Mouse (Mus musculus) forebrain, postnatal 0 days (tissue): ENCODE results near the gene Capza1. TPM values are rescaled to one million over a fixed set of nuclear protein-coding genes. Genes with fewer than 3 reads are reported as not detected.

Experiments
- ATAC-seq: fragments of 200-750 bp; cut with Nextera tagmentation; 2 replicates; pipeline ENCODE4 v1.8.0; 2017; ENCODE audit warnings: mild to moderate bottlenecking, moderate library complexity
- DNase-seq: peaks from one replicate; pipeline ENCODE4 v3.0.0-alpha.2; 2015
- H3K27ac ChIP-seq: fragments of 300-500 bp; sonication (generic); 2 replicates; pipeline ENCODE4 v1.5.1; 2014; ENCODE audit warnings: low read depth, mild to moderate bottlenecking, antibody characterized with exemption, low read length, moderate library complexity, mixed read lengths
- H3K27me3 ChIP-seq: fragments of 300-500 bp; sonication (generic); 2 replicates; pipeline ENCODE4 v1.6.1; 2014; ENCODE audit warnings: mild to moderate bottlenecking, low read length, mixed read lengths; ENCODE audit not compliant: insufficient read depth
- H3K36me3 ChIP-seq: fragments of 300-500 bp; sonication (generic); 2 replicates; pipeline ENCODE4 v1.6.1; 2014; ENCODE audit warnings: mild to moderate bottlenecking, moderate library complexity; ENCODE audit not compliant: insufficient read depth
- H3K4me1 ChIP-seq: fragments of 300-500 bp; sonication (generic); 2 replicates; pipeline ENCODE4 v1.6.1; 2014; ENCODE audit warnings: antibody characterized with exemption; ENCODE audit not compliant: insufficient read depth
- H3K4me2 ChIP-seq: fragments of 300-500 bp; sonication (generic); 2 replicates; pipeline ENCODE4 v1.6.1; 2014; ENCODE audit warnings: low read depth, mild to moderate bottlenecking, moderate library complexity
- H3K4me3 ChIP-seq: fragments of 300-500 bp; sonication (generic); 2 replicates; pipeline ENCODE4 v1.5.1; 2014; ENCODE audit warnings: low read depth, low read length, mixed read lengths
- H3K9ac ChIP-seq: fragments of 300-500 bp; sonication (generic); 2 replicates; pipeline ENCODE4 v1.6.1; 2014; ENCODE audit warnings: mild to moderate bottlenecking
- H3K9me3 ChIP-seq: fragments of 300-500 bp; sonication (generic); 2 replicates; pipeline ENCODE4 v1.6.1; 2016; ENCODE audit warnings: low read length
- CTCF ChIP-seq: sonication (generic); IDR thresholded peaks from 2 replicates; pipeline ENCODE4 v1.5.1; 2016; ENCODE audit warnings: antibody characterized with exemption, control low read depth, low read depth
- WGBS: fragments of 180-500 bp; shearing (Covaris S2); extraction: QIAGEN DNeasy Blood & Tissue Kit; methylation state at CpG from one replicate; pipeline ENCODE4 v1.1.7; 2014; 5-methylcytosine and 5-hydroxymethylcytosine counted together
- polyA plus RNA-seq: library from polyadenylated mRNA; unstranded; fragments of >200 nt; fragmentation: Nextera tagmentation; extraction: Ambion mirVana; gene quantifications from 2 replicates; pipeline ENCODE4 v1.2.1, GENCODE M21; 2015
- total RNA-seq: library from RNA; depleted of rRNA; stranded (reverse); fragments of >200 nt; gene quantifications from 2 replicates; pipeline ENCODE4 v1.2.3, GENCODE M21; 2014

Gene Capza1
- total and polyA plus RNA-seq, 2 experiments from 2014 or later = 92.4 to 119 TPM

DNA sequence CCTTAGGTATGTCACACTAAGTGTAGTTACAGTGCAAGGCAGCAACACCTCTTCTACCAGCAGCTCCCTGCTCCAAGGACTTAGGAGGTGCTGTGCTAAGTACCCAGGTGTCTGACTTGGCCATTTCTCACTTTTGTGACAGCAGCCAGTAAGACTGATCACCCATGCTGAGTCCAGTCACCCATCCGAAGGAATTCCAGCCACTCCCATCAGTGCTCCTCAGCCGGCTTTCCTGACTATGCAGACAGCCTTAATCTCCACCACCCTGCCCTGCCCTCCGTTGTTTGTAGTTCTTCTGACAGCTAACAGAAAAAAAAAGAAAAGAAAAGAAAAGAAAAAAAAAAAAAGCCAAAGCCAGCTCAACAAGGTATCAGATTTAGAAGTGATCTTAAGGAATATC, 52.6 kb downstream of the Capza1 start:
- Histone ChIP-seq H3K9ac (no peak overlapping the region), H3K9me3 (no peaks in the 10 kb centered on the region), H3K4me1 (no peaks in the 10 kb centered on the region), H3K27me3 (no peaks in the 10 kb centered on the region), H3K4me2 (no peak overlapping the region), H3K27ac (no peak overlapping the region), H3K4me3 (no peak overlapping the region), H3K36me3 (no peaks in the 10 kb centered on the region)
- 24% methylated on average over 3 of the region's 3 CpGs for WGBS
- TF ChIP-seq CTCF = no peak
- DNase-seq = no peak
- no peak for ATAC-seq

DNA sequence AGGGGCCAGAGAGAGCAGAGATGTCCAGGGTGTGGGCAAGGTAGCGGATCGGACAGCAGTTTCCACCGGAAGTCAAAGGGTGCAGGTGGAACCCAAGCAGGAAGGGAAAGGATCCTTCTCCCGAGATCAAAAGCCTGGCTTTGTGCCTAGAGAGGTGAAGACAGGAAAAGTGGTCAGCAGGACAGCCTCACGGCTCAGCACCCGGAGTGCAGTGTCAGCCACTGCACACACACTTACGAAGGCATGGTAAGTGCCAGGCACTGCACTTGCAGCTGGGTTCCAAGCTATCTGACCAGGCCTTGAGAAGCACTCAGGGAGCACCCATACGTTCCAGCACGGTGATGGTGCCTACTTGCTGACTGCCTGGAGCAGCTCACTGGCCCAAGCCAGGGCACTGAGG, 58.8 kb downstream of the Capza1 start:
- H3K36me3 ChIP-seq = peaks cover 8% of the 10 kb centered on the region; the same call in 1 of the 2 replicates
- no peak for ATAC-seq

DNA sequence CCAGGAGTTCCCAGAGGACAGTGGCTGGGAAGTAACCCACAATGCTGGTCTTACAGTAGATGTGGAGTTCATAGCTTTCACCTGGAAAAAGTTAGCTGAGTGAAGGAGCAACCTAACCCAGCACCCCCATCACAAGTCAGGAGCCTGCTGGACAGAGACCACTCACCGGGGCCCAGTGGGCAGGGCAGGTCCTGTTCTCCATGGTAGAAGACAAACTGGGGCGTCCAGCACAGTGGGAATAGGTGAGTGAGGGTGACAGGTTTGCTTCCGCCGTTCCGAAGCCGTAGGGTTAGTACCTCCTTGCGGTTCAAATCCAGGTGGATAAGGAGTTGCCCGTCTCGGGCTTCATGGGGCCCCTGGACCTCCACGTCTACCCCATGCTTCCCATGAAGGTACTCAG, 60.0 kb downstream of the Capza1 start:
- no peaks in the 10 kb centered on the region for H3K27me3 ChIP-seq
- H3K4me1 ChIP-seq = no peaks in the 10 kb centered on the region
- no peak overlapping the region for H3K9ac ChIP-seq
- H3K4me3 ChIP-seq = no peak overlapping the region
- no peak overlapping the region for H3K27ac ChIP-seq
- TF ChIP-seq CTCF = no peak
- H3K9me3 ChIP-seq = no peaks in the 10 kb centered on the region
- H3K4me2 ChIP-seq = no peak overlapping the region
- H3K36me3 ChIP-seq = peaks cover 19% of the 10 kb centered on the region
- DNase-seq = no peak
- ATAC-seq = no peak
- 90% methylated on average over 10 of the region's 10 CpGs for WGBS

More for the DNA sequence above, 58.8 kb downstream of the Capza1 start:
- H3K9ac ChIP-seq = no peak overlapping the region
- no peak overlapping the region for H3K4me2 ChIP-seq
- H3K27ac ChIP-seq = no peak overlapping the region
- DNase-seq = no peak
- no peak overlapping the region for H3K4me3 ChIP-seq
- 83% methylated on average over 9 of the region's 9 CpGs for WGBS
- no peaks in the 10 kb centered on the region for H3K4me1 ChIP-seq
- H3K27me3 ChIP-seq = no peaks in the 10 kb centered on the region
- H3K9me3 ChIP-seq = no peaks in the 10 kb centered on the region
- no peak for TF ChIP-seq CTCF

DNA sequence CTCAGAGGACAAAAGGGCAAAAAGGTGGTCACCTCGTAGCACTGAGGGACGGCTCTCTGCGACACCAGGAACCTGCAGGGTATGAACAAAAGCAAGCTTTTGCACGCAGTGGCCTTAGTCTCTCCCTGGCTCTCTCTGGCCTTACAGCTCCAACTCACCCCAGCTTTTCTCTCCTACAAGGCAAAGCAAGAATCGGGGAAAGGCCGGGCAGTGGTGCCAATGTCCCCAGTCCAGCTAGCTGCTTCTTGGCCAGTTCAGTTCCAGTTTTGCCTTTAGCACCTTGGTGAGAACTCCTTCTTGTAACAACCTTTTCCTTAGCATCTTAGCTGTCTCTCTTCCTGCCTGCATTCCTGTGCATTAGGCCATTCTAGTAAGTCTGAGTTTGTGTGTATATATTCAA, 62.8 kb downstream of the Capza1 start:
- TF ChIP-seq CTCF = no peak
- 91% methylated on average over 6 of the region's 6 CpGs for WGBS

DNA sequence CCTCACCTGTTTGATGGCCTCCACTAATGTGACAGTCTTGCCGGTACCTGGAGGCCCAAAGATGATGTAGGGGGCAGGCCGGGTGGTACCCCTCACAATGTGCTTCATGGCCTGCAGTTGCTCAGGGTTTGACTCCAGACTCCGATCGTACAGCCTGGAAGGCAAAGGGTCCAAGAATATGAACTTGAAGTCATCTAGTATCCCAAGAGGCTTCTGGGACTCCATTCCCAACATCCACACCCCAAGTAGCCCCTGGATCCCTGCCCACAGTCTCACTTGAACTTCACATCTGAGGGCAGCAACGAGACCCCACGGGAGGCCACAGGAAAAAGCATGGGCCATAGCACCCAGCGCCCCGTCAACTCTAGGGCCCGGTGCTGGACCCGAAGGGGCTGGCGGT, 63.6 kb downstream of the Capza1 start:
- H3K9me3 ChIP-seq = no peaks in the 10 kb centered on the region
- no peak for TF ChIP-seq CTCF
- H3K27me3 ChIP-seq = no peaks in the 10 kb centered on the region
- DNase-seq = no peak
- H3K27ac ChIP-seq = no peak overlapping the region
- no peak overlapping the region for H3K4me2 ChIP-seq
- no peak overlapping the region for H3K4me3 ChIP-seq
- WGBS = 97% methylated on average over 11 of the region's 11 CpGs
- H3K36me3 ChIP-seq = peaks cover 22% of the 10 kb centered on the region
- ATAC-seq = no peak
- no peaks in the 10 kb centered on the region for H3K4me1 ChIP-seq
- no peak overlapping the region for H3K9ac ChIP-seq

More for the DNA sequence above, 62.8 kb downstream of the Capza1 start:
- no peak overlapping the region for H3K27ac ChIP-seq
- no peak for ATAC-seq
- H3K27me3 ChIP-seq = no peaks in the 10 kb centered on the region
- no peak overlapping the region for H3K9ac ChIP-seq
- peaks cover 19% of the 10 kb centered on the region for H3K36me3 ChIP-seq
- no peaks in the 10 kb centered on the region for H3K9me3 ChIP-seq
- H3K4me3 ChIP-seq = no peak overlapping the region
- no peaks in the 10 kb centered on the region for H3K4me1 ChIP-seq
- DNase-seq = no peak
- H3K4me2 ChIP-seq = no peak overlapping the region

DNA sequence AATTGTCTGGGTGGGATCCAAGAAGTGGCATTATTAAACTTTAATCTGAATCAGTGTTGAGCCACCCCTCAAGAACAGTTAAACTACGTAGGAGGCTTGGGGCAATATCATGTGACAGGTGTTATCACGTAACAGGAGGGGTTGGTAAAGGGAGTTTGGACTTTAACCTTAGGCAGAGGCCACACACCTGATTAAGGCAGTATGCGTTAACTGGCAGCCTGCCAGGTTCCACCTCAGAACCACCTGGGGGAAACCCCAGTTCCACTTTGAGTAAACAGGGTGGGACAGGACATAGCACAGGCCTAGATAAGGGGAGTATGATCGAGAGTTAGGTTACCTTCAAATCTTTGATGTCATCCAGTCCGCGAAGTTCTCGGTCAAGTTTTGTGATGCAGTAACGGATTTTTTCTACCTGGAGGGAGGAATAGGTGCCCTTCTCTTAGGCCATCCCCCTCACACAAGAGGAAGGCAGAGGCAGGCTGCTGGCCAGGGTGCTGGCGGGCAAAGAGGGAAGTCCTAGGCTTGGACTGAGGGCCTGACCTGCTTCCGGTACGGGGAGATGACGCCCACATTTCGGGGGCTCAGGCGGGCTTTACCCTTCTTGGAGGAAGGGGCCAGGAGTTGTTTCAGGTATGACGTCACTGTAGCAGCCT, 67.7 kb downstream of the Capza1 start:
- Histone ChIP-seq H3K27ac (no peak overlapping the region), H3K27me3 (no peaks in the 10 kb centered on the region), H3K4me1 (no peaks in the 10 kb centered on the region), H3K9ac (no peak overlapping the region), H3K9me3 (no peaks in the 10 kb centered on the region), H3K4me2 (no peak overlapping the region), H3K36me3 (peaks cover 20% of the 10 kb centered on the region), H3K4me3 (no peak overlapping the region)
- WGBS = 82% methylated on average over 15 of the region's 15 CpGs
- no peak for TF ChIP-seq CTCF
- ATAC-seq (no peak), DNase-seq (no peak)

DNA sequence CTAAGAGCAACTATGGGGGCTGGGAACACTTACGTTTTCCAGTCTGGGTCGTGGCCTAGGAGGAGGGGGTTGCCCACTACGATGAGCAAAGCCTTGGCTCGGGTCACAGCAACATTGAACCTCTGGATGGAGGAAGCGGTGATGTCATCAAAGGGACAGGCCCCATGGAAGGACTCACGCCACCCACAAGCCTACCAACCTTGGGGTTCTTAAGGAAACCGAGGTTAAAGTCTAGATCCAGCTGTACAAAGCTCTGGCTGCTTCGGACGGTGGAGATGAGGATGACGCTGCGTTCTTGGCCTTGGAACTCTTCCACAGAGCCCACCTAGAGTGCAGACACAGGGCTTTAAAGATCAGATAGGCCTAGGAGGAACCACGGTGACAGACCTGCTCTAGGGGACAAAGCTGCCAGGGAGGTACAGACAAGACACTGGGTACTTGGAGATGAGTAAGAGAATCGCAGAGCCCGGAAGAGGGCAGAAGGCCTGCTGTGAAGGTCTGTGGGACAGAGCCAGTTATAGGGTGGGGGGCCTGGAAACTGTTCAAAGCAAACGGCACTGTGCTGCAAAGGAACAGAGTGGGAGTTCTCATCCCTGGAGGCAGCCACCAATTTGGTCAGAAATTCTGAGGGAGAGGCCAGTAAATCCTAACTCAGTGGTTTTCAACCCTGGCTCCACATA, 68.5 kb downstream of the Capza1 start:
- Histone ChIP-seq H3K4me3 (no peak overlapping the region), H3K36me3 (peaks cover 20% of the 10 kb centered on the region), H3K4me1 (no peaks in the 10 kb centered on the region), H3K4me2 (no peak overlapping the region), H3K9ac (no peak overlapping the region), H3K9me3 (no peaks in the 10 kb centered on the region), H3K27ac (no peak overlapping the region), H3K27me3 (no peaks in the 10 kb centered on the region)
- whole genome bisulfite sequencing = 61% methylated on average over 15 of the region's 15 CpGs
- no peak for TF ChIP-seq CTCF
- ATAC-seq = no peak
- no peak for DNase-seq
